ENCODE assay signal across 9 mouse cellular contexts in genomic region chr12:69962468-69962867, GRCm38 (mm10). TPM values are rescaled to one million over a fixed set of nuclear protein-coding genes. Genes with fewer than 3 reads are reported as not detected.
DNase-seq lines count a peak whose midpoint lies in the region; ATAC-seq and TF ChIP-seq lines count a peak whose summit lies in the region.
"Had no signal": no experiment of that assay in that cellular context is flagged by ENCODE, and none has a peak within 500 bp of the region (broad histone marks: within the 10 kb centered on the region; RNA-seq: fewer than 3 reads in every experiment).

No protein-coding gene starts in this region.

- DNase-seq in heart, adult 18-20 months, result peak; percentile 73 to 83
- DNase-seq in T-cell, adult 2 months (ENCODE audit: low spot score), result peak; percentile 24
- peak; percentile 23 to 36 for DNase-seq in gastrocnemius, postnatal 4 days (ENCODE audit: low spot score in 2 of 2)
- peak; percentile 35 to 60 for DNase-seq in layer of hippocampus, postnatal 14 days (ENCODE audit: low spot score in 2 of 2)
- DNase-seq in lung, postnatal 25 days (ENCODE audit: low spot score), result peak; percentile 82
- peak; percentile 31 to 67 for DNase-seq in spleen, postnatal 14 days (ENCODE audit: low spot score in 2 of 2)

- H3K9me3 ChIP-seq in heart, embryonic 11.5 days (replicated peaks; ENCODE audit: control insufficient read depth, low read length), result no peaks in the 10 kb centered on the region
- H3K9me3 ChIP-seq: limb, embryonic 15.5 days had no signal

- no peak overlapping the region for H3K9ac ChIP-seq in heart, embryonic 11.5 days (ENCODE audit: low read depth, low read length)
- H3K9ac ChIP-seq: limb, embryonic 15.5 days had no signal

- TF ChIP-seq CTCF in cortical plate, adult 2 months (IDR thresholded peaks at IDR 0.05; ENCODE audit: extremely low read depth, insufficient read depth, low read length), result peak; percentile 76

- no peak overlapping the region for H3K4me2 ChIP-seq in heart, embryonic 11.5 days
- H3K4me2 ChIP-seq: limb, embryonic 15.5 days had no signal

- no peak overlapping the region for H3K4me3 ChIP-seq in heart, embryonic 11.5 days (ENCODE audit: low read depth, low read length)
- H3K4me3 ChIP-seq in cortical plate, adult 2 months (ENCODE audit: insufficient read depth, low read length), result no peak overlapping the region
- H3K4me3 ChIP-seq: limb, embryonic 15.5 days had no signal

- H3K27me3 ChIP-seq in heart, embryonic 11.5 days (ENCODE audit: control insufficient read depth, insufficient read depth, low read length), result no peaks in the 10 kb centered on the region
- H3K27me3 ChIP-seq: limb, embryonic 15.5 days had no signal

- no peak overlapping the region for H3K27ac ChIP-seq in heart, embryonic 11.5 days (ENCODE audit: low read depth, low read length)
- no peak overlapping the region for H3K27ac ChIP-seq in cortical plate, adult 2 months (ENCODE audit: insufficient read depth, low read length)
- H3K27ac ChIP-seq: limb, embryonic 15.5 days had no signal

- ATAC-seq in heart, embryonic 11.5 days (replicated peaks; ENCODE audit: insufficient number of reproducible peaks, low FRiP score, low TSS enrichment), result no peak

- WGBS in heart, embryonic 11.5 days (ENCODE audit: insufficient replicate concordance), result 52% methylated on average over 4 of the region's 4 CpGs

- TF ChIP-seq POLR2A in cortical plate, adult 2 months (IDR thresholded peaks at IDR 0.05; ENCODE audit: extremely low read depth, insufficient read depth, low read length), result no peak

- H3K4me1 ChIP-seq in heart, embryonic 11.5 days (ENCODE audit: control insufficient read depth, insufficient read depth, low read length), result no peaks in the 10 kb centered on the region
- H3K4me1 ChIP-seq in cortical plate, adult 2 months (ENCODE audit: control insufficient read depth, insufficient read depth, low read length), result no peaks in the 10 kb centered on the region
- H3K4me1 ChIP-seq: limb, embryonic 15.5 days had no signal

- peaks cover 8% of the 10 kb centered on the region for H3K36me3 ChIP-seq in heart, embryonic 11.5 days (ENCODE audit: control insufficient read depth, insufficient read depth, low read length)

RNA-seq across cellular contexts. Expression of gene Sav1, which starts 24.3 kb away (rescaled TPM):
- total RNA-seq in heart, adult 18-20 months (2021), result 10 to 100 TPM; 22.3 to 23.2 TPM
- 6.4 and 7.4 TPM in 2 replicates for polyA plus RNA-seq in heart, embryonic 11.5 days (2014; fragmentation: Nextera tagmentation; extraction: Ambion mirVana)
- 19.9 and 20.1 TPM in 2 replicates for polyA plus RNA-seq in cortical plate, adult 2 months (2012; rRNA removed)
- 10 to 100 TPM; 63.2 to 65.8 TPM for total RNA-seq in gastrocnemius, postnatal 4 days (2021)
- 10 to 100 TPM; 16.9 to 19.6 TPM for total RNA-seq in layer of hippocampus, postnatal 14 days (2021)

Comparison
In these comparisons a context has a peak if more than half of its experiments do, and no peak if none do; other contexts are left out.
1. DNase-seq: peak in every context shown above with its lines; median percentile 82 in lung, postnatal 25 days; 78 in heart, adult 18-20 months; 49 in spleen, postnatal 14 days; 48 in layer of hippocampus, postnatal 14 days; 30 in gastrocnemius, postnatal 4 days; 24 in T-cell, adult 2 months.